Mouse (Mus musculus): ENCODE measurements at regions not wholly inside any gene's neighbourhood (a gene's known extent, or its start where the extent isn't known, plus 50 kb on each side); places are given as distances from the start of the nearest gene placed in this dataset.

DNA sequence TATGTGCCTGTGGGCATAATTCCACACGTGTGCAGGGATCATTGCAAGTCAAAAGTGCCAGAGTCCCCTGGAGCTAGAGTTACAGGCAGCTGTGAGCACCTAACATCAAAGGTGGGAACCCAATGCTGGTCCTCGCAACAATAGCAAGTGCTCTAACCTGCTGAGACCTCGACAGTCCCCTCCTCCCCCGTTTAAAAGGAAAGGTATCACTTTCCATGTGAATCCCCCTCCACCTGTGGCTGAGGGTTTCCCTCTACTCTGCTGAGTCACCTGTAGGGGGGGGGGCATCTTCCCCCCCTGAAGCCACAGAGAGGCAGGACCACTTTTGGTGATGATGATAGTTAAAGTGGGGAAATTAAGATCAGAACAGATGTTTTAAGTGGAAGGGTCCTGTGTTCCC, 133.4 kb upstream of the Foxn2 start:
- ATAC-seq: no peak

DNA sequence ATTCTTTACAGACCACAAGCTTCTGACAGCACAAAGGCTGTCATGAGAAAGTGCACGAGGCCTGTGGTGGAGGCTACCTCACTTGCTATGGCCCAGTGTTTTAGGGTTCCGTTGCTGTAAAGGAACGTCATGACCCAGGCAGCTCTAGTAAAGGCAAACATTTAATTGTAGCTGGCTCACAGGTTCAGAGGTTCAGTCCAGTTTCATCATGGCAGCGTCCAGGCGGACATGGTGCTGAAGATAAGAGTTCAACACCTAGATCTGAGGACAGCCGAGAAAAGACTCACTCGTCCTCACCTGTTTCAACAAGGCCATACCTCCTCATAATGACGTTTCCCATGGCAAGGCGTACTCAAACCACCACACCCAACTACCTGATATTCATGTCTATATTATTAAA, 132.7 kb upstream of the Foxn2 start:
- no peak for ATAC-seq

DNA sequence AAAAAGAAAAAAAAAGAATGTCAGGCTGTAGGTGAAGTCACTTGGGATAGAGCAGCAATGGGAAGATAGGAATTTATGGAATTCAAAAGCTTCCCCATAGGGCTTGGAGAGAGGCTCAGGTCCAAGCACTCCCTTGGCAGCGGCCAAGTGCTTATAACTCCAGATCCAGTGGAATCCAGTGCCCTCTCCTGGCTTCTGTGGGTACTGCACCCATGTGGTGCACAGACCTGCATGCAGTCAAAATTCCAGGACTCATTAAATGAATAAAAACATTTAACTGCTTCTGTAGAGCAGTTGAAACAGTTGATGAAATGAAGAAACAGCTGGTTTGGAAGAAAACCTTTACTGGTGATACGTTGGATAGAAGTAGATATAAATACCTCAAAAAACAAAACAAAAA, 127.6 kb upstream of the Foxn2 start:
- ATAC-seq: no peak

DNA sequence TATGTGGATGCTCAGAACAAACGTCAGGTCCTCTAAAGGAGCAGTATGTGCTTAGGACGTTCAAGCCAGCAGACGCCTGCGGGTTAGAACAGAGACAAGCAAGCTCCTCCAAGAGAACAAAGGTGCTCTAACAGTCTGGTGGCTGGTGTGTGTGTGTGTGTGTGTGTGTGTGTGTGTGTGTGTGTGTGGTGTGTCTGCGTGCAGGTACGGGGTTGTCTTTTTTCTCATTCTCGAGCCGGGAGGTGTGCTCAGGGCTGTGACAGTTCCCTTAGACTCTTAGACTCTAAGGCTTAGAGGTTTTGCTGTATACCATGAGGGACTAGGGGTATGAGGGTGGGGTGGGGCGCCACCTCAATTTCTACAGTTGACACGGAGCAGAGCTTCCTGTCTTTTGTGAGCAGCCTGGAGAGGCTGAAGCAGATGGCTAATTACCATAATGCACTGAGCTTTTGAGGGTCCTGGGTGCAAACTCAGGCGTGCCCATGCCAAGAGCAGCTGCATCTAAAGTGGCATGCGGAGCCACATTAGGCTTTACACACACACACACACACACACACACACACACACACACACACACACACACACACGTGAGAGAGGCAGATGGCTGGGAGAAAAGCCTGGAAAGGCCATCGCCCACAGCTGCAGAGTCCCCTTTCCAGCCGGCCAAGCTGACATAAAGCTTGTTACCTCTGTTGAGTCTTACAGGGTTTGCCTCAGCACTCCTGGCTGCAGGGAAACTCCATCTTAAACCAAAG, 124.1 kb upstream of the Foxn2 start:
- ATAC-seq: no peak

DNA sequence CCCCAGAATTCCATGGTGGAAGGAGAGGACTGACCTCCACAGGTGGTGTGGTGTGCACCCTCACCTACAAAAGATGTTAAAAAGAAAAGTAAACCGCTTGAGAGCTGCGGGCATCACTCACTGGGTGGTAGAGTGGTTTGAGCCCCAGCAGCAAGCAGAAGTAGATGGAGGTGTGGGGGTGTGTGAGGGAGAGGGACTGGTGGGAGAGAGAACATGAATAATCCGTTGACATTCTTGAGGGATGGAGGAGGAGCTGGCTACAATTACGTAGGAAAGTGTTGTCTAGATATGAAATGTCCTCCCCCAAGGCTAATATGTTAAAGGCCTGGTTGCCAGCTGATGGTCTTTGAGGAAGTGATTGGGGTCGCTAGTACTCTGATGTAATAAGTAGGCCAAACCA, 123.2 kb upstream of the Foxn2 start:
- no peak for ATAC-seq

DNA sequence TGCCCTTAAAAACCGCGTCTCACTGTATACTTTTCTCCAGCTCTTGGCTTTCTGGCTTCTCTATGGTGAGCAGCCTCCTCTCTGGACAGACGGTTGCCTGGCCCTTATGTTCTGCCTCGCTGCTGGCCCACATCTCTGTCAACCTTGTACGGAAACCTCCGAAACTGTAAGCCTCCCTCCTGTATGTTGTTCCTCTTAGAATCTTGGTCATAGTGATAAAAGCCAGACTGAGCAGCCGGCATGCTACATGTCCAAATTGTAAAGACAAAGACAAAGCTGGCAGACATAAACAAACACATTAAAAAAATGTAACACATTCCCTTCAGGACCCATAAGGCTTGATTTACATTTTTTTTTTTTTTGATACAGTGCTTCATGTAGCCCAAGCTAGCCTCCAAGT, 122.7 kb upstream of the Foxn2 start:
- no peak for ATAC-seq

DNA sequence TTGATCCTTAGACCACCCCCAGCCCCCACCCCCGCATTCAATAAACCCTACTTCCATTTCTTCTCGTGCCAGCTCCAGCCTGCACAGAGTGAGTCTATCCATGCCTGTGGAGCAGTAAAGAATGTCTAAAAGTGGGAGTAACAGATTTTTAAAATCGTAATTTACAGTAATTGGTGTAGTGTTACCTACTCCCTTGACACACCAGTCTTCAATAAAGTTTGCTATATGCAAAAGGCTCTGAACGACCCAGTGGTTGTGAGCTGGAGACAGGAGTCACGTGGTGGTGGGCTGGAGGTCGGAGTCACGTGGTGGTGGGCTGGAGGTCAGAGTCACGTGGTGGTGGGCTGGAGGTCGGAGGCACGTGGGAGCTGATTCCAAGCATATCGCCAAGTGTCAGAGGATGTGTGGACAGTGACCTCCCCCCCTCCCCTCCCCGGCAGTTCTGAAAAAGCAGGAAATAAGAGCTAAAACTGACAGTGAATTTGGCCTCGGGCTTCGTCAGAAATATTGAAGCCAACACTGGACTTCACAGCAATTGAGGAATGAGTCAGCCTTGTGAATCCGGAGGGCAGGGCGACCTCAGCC, 122.2 kb upstream of the Foxn2 start:
- ATAC-seq: no peak

DNA sequence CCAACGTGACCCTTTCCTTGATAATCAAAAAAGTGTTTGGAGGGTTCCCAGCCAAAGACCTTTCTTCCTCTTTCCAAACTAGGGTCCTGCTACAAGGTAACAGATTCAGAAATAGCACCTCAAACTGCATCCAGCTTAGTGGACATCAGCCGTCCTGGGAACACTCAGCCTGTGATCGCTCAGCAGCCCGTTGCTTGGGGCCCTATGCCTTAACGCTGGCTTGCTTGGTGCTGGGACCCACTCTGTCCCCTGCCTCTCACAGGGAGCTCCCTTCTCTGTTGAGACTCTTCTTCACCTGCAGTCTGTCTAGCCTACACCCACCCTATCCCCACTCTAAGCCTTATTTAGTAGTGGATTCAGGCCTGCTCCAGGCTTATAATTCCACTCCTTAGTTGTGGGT, 121.6 kb upstream of the Foxn2 start:
- ATAC-seq: no peak

DNA sequence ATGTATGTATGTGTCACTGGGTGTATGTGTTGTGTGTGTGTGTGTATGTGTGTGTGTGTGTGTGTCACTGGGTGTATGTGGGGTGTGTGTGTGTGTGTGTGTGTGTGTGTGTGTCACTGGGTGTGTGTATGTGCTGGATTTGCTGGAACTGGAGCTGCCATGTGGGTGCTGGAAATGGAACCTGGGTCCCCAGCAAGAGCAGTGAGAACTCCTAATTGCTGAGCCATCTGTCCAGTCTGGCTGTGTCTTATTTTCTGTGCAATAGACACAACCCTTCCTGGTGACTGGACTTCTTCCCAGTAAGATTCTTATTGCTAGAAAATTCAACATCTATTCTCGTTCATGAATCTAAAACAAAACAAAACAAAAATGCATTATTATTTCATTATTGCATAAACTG, 119.8 kb upstream of the Foxn2 start:
- no peak for ATAC-seq

DNA sequence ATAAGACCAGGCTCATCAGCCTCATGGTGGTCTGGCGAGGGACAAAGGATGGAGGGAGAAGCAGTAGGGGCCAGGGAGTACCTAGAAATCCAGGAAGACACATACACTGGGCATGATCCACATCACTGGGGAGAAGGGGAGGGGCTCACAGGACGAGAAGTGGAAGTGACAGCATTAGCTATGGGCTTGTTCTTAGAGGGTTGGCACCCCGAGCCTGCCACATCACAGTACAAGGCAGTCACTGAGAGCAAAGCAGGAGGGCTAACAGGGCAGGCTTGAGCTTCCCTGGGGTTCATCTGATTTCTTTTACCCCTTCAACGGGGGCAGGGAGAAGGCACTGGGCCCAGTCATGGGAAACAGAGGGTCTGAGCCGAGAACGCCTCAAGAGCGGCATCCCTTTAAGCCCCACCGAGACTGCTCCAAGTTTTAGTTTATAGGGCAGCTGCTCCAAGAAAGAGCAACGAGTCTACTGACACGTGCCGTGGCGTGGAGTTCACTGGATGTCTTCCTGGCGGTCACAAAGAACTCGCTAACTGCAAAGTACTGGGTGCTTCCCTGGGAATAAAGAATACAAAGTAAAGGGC, 115.1 kb upstream of the Foxn2 start:
- ATAC-seq: no peak

DNA sequence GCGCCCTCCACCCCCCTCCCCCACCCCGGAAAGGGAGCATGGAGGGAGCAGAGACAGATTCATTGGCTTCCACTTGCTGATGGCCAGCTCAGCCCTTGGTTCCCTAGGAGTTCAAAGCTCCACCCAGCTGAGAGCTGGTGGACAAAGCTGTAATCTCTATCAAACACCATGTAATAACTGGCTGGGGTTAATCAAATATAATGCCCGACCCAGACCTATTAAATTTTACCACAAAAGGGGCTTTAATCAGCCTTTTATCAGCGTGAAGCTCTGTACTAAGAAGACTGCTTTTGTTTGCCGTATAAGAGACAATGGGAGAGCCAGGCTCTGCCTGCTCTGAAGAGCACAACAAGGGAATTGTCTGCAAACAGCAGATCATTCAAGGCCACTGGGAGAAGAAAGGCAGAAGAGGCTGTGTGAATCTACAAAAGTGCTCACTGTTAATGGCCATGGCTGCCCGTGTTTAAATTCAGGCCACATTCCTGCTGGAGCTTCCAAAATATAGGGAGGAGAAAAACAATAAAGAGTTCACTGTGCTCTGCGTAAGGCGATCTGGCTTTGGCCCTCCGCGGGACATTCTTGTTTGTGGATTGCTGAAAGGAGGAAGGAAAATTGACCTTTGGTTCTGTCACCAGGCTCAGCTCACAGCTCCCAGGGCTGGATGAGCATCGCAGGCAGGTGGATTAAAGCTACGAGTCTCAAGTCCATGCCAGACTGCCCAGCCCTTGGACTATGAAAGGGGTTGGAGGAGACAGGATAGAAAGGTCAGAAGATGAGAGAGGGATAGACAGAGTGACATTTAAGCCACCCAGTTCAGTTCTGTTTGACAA, 114.4 kb upstream of the Foxn2 start:
- ATAC-seq: no peak

DNA sequence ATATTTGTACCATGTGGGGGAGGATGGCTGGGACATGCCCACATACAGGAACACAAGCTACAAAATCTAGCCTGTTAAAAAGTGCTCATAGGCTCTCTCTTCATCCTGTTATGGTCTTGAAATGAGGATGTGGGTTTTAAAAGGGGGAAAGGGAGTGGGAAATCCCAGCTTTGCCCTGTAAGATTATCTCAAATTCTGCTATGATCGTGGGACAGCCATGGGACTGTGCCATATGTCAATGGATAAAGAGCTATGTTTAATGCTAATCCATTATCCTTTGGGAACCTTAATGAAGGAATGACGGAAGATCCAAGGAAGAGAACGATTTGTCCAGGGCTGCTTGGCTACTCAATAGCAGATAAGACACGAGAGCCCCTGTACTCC, 113.8 kb upstream of the Foxn2 start:
- peak; percentile 40 for ATAC-seq

DNA sequence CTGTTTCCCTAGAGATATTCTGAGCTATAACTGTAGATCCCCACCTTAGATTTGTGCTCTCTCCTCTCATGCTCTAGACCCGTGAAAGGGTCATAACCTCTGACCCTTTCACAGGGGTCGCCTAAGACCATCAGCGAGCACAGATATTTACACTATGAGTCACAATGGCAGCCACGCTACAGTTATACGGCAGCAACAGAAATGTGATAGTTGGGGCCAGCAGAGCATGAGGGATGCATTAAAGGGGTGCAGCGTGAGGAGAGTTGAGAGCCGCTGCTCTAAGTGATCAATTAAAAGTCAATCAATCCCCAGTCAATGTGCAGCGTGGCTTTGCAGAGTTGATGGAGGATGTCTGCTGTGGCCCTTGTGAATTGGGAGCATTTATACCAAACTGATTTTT, 112.7 kb upstream of the Foxn2 start:
- no peak for ATAC-seq

DNA sequence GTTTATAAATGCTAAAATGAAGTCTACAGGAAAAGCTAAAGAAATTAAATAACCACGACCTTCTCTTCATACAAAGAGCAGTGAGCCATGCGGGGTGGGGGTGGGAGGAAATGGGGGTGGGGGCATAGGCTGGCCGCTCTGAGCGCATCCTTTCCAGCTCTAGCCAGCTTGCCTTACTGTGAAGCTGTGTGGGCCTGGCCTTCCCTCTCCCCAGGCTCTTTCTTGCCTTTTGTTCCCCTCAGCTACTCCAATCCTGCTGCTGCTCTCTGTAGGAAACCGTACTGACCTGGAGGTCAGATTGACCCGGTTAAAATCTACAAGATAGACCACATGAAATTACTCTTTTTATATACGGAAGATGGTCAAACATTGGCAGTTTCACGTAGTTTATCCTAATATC, 111.7 kb upstream of the Foxn2 start:
- no peak for ATAC-seq

DNA sequence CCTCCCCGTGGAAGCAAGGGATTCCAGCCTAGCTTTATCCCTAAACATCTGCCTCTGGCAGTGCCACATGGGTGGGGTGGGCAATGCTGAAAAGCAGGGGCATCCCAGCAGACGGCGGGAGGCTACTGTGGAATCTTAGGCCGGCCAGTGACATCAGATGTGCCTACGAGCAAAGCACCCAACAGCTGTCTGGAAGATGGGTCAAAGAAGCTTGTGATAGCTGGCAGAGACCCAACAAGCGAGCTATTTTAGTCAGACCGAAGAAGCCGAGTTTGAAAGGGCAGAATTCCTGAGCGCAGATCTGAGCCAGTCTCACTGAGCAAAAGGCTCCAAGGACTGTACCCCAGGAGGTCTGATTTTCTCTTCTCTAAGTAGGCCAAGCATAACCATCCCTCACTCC, 110.8 kb upstream of the Foxn2 start:
- no peak for ATAC-seq

DNA sequence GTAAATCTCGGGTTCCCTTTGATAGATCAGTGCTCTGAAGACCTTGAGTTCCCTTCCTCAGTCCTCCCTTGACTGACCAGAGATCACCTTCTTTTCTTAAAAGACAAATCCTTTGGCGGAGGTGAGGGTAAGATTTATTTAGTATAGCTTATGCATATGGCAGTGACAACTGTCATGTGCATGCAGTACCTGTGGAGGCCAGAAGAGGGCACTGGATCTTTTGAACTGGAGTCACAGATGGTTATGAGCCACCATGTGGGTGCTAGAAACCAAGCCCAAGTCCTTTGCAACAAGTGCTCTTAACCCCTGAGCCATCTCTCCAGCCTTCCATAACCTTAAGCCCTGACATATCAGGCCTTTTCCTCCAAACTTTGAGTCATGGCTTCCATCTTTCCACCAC, 110.4 kb upstream of the Foxn2 start:
- ATAC-seq: no peak

DNA sequence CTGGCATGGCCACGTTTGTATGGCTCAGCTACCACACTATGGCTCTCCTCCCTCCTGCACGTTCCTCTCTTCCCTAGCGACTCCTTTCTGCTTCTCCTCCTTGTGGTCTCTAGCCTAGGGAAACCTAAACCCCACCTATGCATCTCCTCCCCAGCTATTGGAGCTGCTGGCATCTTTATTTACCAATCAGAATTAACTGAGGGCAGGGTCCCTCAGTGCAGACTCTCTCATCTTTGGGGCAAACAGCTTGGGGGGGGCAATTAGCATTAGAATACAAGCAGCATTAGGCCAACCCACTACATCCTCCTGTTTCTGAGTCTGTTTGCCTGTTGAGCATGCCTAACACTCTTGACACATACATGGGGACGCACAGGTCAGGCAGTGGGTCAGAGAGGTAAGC, 106.7 kb upstream of the Foxn2 start:
- ATAC-seq: no peak

DNA sequence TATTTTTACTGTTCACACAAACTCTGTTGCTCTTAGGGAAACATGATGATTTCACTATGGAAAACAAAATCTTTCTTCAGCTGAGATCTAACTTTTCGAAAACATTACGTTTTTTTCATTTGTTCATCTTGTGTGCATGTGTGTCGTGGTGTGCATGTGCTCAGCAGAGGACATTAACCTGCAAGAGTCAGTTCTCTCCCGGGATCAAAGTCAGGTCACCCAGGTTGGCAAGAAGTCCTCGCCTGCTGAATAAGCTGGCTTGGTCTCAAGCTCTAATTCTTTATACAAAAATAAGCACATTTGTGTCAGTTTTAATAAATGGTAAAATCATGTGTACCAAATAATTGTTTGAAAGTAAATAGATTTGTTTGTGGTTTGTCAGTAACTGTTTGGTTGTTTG, 105.2 kb upstream of the Foxn2 start:
- ATAC-seq: no peak

DNA sequence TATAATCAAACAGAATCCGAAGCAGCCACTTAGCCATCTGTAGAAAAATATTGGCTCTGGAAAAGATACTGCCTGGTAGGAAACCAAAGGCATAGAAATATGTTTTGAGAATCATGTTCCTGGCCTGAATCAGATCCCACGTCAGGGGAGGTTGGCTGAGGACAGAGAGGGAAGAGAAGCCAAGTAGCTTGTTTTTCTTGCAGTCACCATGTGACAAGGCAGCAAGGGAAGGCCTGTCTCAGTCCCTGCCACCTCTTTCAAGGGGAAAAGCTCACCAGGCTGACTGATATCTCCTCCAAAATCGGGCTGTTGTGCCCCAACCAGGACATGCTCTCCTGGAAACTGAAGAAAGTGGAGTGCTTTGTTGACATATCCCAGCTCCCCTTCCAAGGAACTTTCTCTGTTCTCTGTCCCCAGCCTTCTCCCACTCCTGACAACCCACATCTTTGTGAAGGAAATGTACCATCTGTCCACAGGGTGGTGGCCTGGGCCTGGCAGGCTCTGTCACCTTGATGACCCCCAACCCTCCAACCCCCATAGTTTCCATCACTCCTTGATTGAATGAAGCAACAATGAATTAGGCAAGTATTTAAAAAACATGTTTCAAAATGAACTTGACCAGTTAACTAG, 104.3 kb upstream of the Foxn2 start:
- ATAC-seq: no peak

DNA sequence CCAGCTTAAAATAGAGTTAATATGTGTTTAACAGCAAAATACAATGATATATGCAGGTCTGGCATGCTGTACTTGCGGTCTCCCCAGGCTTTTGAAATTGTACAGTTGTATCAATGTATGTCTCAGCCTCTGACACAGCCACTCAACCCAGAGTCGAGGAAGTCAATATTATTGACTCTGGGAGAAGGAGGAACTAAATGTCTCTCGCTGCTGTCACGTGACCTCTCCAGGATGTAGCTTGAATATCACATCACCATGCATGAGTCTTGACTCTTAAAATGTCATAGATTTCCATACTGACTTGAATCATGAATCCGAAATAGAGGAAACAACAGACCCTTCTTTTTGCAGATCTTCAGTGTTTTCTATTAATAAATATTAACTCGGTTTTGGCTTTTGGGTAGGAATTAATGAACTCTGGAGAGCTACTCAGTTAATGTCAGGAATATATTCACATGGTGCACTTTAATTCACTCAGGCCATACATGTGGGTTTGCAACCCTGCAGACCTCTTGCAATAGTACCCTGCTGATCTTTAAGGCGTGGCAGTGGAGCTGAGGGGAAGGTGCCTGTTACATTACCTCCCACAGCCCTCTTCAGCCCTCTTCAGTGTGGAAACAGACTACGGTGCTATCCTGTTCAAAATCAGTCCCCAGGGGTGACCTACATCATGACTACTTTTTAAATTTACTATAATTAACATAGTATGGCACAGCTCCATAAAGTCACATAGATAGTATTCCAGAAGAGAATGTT, 102.7 kb upstream of the Foxn2 start:
- peak; percentile 57 for ATAC-seq

DNA sequence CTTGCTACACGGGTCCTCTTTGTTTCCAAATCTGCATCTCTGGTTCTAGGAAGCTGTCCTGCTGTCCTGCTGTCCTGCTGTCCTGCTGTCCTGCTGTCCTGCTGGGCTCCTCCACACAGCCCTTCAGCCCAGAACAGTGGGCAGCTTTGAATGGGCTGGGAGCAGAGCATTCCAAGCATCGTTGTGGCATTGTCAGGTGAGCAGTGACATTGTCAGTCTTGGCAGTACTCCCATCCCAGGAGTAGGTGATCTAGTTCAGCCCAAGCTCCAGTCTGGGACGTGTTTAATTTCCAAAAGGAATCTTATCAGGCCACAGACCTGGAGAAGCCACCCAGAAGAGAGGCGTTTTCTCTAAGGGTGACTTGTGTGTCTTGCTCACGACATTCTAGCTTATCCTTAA, 99.4 kb upstream of the Foxn2 start:
- no peak for ATAC-seq

DNA sequence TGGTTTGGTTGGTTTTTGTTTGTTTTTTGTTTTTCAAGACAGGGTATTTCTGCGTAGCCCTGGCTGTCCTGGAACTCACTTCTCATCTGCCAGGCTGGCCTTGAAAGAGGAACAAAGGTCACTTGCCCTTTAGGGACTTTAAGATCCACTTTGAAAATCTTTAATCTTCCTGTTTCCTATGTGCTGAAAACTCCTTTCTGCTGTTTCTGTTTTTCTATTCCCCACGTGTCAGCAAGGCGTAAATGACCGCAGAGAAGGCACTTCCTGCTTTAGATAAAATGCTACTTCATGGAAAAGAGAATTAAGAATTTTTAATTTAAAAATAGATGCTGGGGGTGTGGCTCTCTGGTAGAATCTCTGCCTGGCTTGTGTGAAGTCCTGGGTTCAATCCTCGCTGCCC, 98.9 kb upstream of the Foxn2 start:
- ATAC-seq: no peak
